Mouse (Mus musculus) liver, embryonic 14.5 days (tissue): ENCODE results near the gene Iqcc.

Source experiments
- CTCF ChIP-seq: IDR thresholded peaks from 2 replicates; pipeline ENCODE4 v1.5.1; 2016; ENCODE audit warnings: antibody characterized with exemption, low read depth, control low read depth
- EP300 ChIP-seq: IDR thresholded peaks from 2 replicates; pipeline ENCODE4 v1.6.1; 2016; ENCODE audit warnings: antibody characterized with exemption, low read depth

GRCm38 (mm10) chr4:129585773-129586172 is 33.1 kb downstream of the Iqcc start:
- no peak for TF ChIP-seq CTCF
- no peak for TF ChIP-seq EP300
